Mouse (Mus musculus) CD4-positive, CD25-positive, alpha-beta regulatory T cell, adult 4 months (primary cell): ENCODE data around the gene Ccdc71. TPM values are rescaled to one million over a fixed set of nuclear protein-coding genes. Genes with fewer than 3 reads are reported as not detected.

Experiments used
- ATAC-seq: one replicate; pipeline ENCODE4 v1.8.0; 2017
- polyA plus RNA-seq, 2 experiments: library from polyadenylated mRNA; unstranded; fragments of 100-300 nt; shearing (Covaris generic); gene quantifications; one replicate each; pipeline ENCODE4 v1.2.1; 2017

Gene Ccdc71
- polyA plus RNA-seq, 2 experiments from 2014 or later = 29.9 to 39.2 TPM

GRCm38 (mm10) chr9:108490559-108491285, 30.4 kb downstream of the Ccdc71 start, which contains the start of gene Usp19:
TSS of gene Usp19 (plus strand) at chr9:108490602.
- ATAC-seq = peak; percentile 92

- ATAC-seq = no peak
Measured at GRCm38 (mm10) chr9:108491286-108491580, 30.9 kb downstream of the Ccdc71 start.

GRCm38 (mm10) chr9:108492043-108492750, 31.9 kb downstream of the Ccdc71 start:
- ATAC-seq = no peak

- no peak for ATAC-seq
Measured at GRCm38 (mm10) chr9:108493246-108493645, 32.9 kb downstream of the Ccdc71 start.

- no peak for ATAC-seq
Measured at GRCm38 (mm10) chr9:108494146-108494825, 34.0 kb downstream of the Ccdc71 start.

- ATAC-seq = no peak
Measured at GRCm38 (mm10) chr9:108494905-108495304, 34.6 kb downstream of the Ccdc71 start.

GRCm38 (mm10) chr9:108499231-108499630, 38.9 kb downstream of the Ccdc71 start:
- ATAC-seq = no peak

GRCm38 (mm10) chr9:108499943-108500342, 39.6 kb downstream of the Ccdc71 start:
- no peak for ATAC-seq

- ATAC-seq = no peak
Measured at GRCm38 (mm10) chr9:108506901-108507300, 46.6 kb downstream of the Ccdc71 start.

GRCm38 (mm10) chr9:108507619-108508434, 47.5 kb downstream of the Ccdc71 start, which contains the start of gene Qars:
TSS of gene Qars (plus strand) at chr9:108507706.
- ATAC-seq = peak; percentile 100

GRCm38 (mm10) chr9:108508776-108509175, 48.4 kb downstream of the Ccdc71 start:
- no peak for ATAC-seq

Other genes starting within 250 kb of the Ccdc71 start
- 1 to 10 TPM; 2.6 to 5.6 TPM for gene Dag1, start 196.6 kb upstream of the Ccdc71 start, polyA plus RNA-seq
- gene Nicn1, start 170.1 kb upstream of the Ccdc71 start, polyA plus RNA-seq = 1 to 10 TPM; 2.6 to 6.1 TPM
- gene Amt, start 163.7 kb upstream of the Ccdc71 start, polyA plus RNA-seq = 1 to 10 TPM; 1.4 to 2.0 TPM
- gene Rhoa, start 154.4 kb upstream of the Ccdc71 start, polyA plus RNA-seq = 100 to 1,000 TPM; 319 to 423 TPM
- gene Tcta, start 154.4 kb upstream of the Ccdc71 start, polyA plus RNA-seq = 10 to 100 TPM; 14.8 to 22.7 TPM
- 100 to 1,000 TPM; 464 to 565 TPM for gene Gpx1, start 121.6 kb upstream of the Ccdc71 start, polyA plus RNA-seq
- 100 to 1,000 TPM; 102 to 155 TPM for gene Usp4, start 112.7 kb upstream of the Ccdc71 start, polyA plus RNA-seq
- 1 to 10 TPM in 1 of 2 experiments, not detected in 1; 1.6 TPM for gene 1700102P08Rik, start 67.7 kb upstream of the Ccdc71 start, polyA plus RNA-seq
- gene Ccdc36, start 32.0 kb upstream of the Ccdc71 start, polyA plus RNA-seq = under 1 TPM in 1 of 2 experiments, not detected in 1; 0.11 TPM
- gene BC048562, start 24.0 kb upstream of the Ccdc71 start, polyA plus RNA-seq = not detected
- gene Klhdc8b, start 1.1 kb downstream of the Ccdc71 start, polyA plus RNA-seq = 1 to 10 TPM; 1.6 to 2.2 TPM
- under 1 TPM; 0.10 to 0.13 TPM for gene Lamb2, start 19.2 kb downstream of the Ccdc71 start, polyA plus RNA-seq
- 10 to 100 TPM; 15.1 to 16.6 TPM for gene Usp19, start 30.1 kb downstream of the Ccdc71 start, polyA plus RNA-seq
- 100 to 1,000 TPM; 132 to 223 TPM for gene Qars, start 47.2 kb downstream of the Ccdc71 start, polyA plus RNA-seq
- 10 to 100 TPM; 77.2 to 91.3 TPM for gene Qrich1, start 56.3 kb downstream of the Ccdc71 start, polyA plus RNA-seq
- 100 to 1,000 TPM; 155 to 180 TPM for gene Impdh2, start 99.8 kb downstream of the Ccdc71 start, polyA plus RNA-seq
- 10 to 100 TPM; 48.0 to 61.4 TPM for gene Ndufaf3, start 106.9 kb downstream of the Ccdc71 start, polyA plus RNA-seq
- gene Dalrd3, start 109.4 kb downstream of the Ccdc71 start, polyA plus RNA-seq = 10 to 100 TPM; 65.5 to 75.7 TPM
- gene Wdr6, start 118.2 kb downstream of the Ccdc71 start, polyA plus RNA-seq = 10 to 100 TPM; 29.8 to 56.5 TPM
- gene P4htm, start 137.1 kb downstream of the Ccdc71 start, polyA plus RNA-seq = 10 to 100 TPM in 1 of 2 experiments, 1 to 10 TPM in 1; 7.8 to 15.5 TPM
- gene Arih2, start 188.9 kb downstream of the Ccdc71 start, polyA plus RNA-seq = 10 to 100 TPM; 61.3 to 92.7 TPM
- gene Slc25a20, start 201.6 kb downstream of the Ccdc71 start, polyA plus RNA-seq = 10 to 100 TPM; 40.4 to 61.1 TPM
- gene Prkar2a, start 228.8 kb downstream of the Ccdc71 start, polyA plus RNA-seq = 1 to 10 TPM; 3.7 to 6.7 TPM